Mouse (Mus musculus): ENCODE measurements at regions not wholly inside any gene's neighbourhood (a gene's known extent, or its start where the extent isn't known, plus 50 kb on each side); places are given as distances from the start of the nearest gene placed in this dataset.
"Not testable (repeated sequence)": the region's sequence is repeated elsewhere in the genome, so short reads cannot be mapped to it uniquely, and the experiment has no call there.

- no peak for DNase-seq (ENCODE audit: low read depth)
These were observed 94.0 kb upstream of the Cdk6 start for GRCm38 (mm10) chr5:3247333-3247732.

- DNase-seq (ENCODE audit: low read depth) = no peak
These were observed 91.0 kb upstream of the Cdk6 start for GRCm38 (mm10) chr5:3250273-3250672.

- no peak for DNase-seq (ENCODE audit: low read depth)
These were observed 81.0 kb upstream of the Cdk6 start for GRCm38 (mm10) chr5:3260289-3260688.

GRCm38 (mm10) chr5:3264988-3265738 lies 76.1 kb upstream of the Cdk6 start:
- DNase-seq (ENCODE audit: low read depth) = not testable (repeated sequence)

GRCm38 (mm10) chr5:3267021-3267420 lies 74.3 kb upstream of the Cdk6 start:
- DNase-seq (ENCODE audit: low read depth) = no peak

GRCm38 (mm10) chr5:3269760-3270159 lies 71.5 kb upstream of the Cdk6 start:
- DNase-seq (ENCODE audit: low read depth) = no peak

GRCm38 (mm10) chr5:3273140-3273539 lies 68.1 kb upstream of the Cdk6 start:
- DNase-seq (ENCODE audit: low read depth) = not testable (repeated sequence)

GRCm38 (mm10) chr5:3277241-3277640 lies 64.0 kb upstream of the Cdk6 start:
- DNase-seq (ENCODE audit: low read depth) = not testable (repeated sequence)

- not testable (repeated sequence) for DNase-seq (ENCODE audit: low read depth)
These were observed 62.3 kb upstream of the Cdk6 start for GRCm38 (mm10) chr5:3278956-3279355.

GRCm38 (mm10) chr5:3281911-3282506 lies 59.3 kb upstream of the Cdk6 start:
- not testable (repeated sequence) for DNase-seq (ENCODE audit: low read depth)

GRCm38 (mm10) chr5:3283083-3283482 lies 58.2 kb upstream of the Cdk6 start:
- DNase-seq (ENCODE audit: low read depth) = no peak

GRCm38 (mm10) chr5:3284335-3284734 lies 57.0 kb upstream of the Cdk6 start:
- not testable (repeated sequence) for DNase-seq (ENCODE audit: low read depth)

- not testable (repeated sequence) for DNase-seq (ENCODE audit: low read depth)
These were observed 51.3 kb upstream of the Cdk6 start for GRCm38 (mm10) chr5:3289991-3290417.

All from naive thymus-derived CD4-positive, alpha-beta T cell, adult 2 months (primary cell).